Mouse (Mus musculus) urinary bladder, adult 18-20 months (tissue): Measurements from ENCODE around the gene Rp2.
"Not testable (repeated sequence)": the region's sequence is repeated elsewhere in the genome, so short reads cannot be mapped to it uniquely, and the experiment has no call there.

Experiments used
- DNase-seq, 2 experiments: peaks; one replicate each; pipeline ENCODE4 v3.0.0; 2022; ENCODE audit warnings: low spot score in 2 of 2, mixed read lengths in 2 of 2

Rp2 gene

GRCm38 (mm10) chrX:20364391-20365365, at the start of gene Rp2:
Rp2 (plus strand) TSS chrX:20364481.
- DNase-seq: peak; percentile 43 to 70

- DNase-seq: no peak
Measured at GRCm38 (mm10) chrX:20332756-20333155, 31.5 kb upstream of the Rp2 start.

GRCm38 (mm10) chrX:20335722-20336121, 28.6 kb upstream of the Rp2 start:
- DNase-seq: peak in 1 of 2 experiments; percentile 9

- no peak for DNase-seq
Measured at GRCm38 (mm10) chrX:20344980-20345379, 19.3 kb upstream of the Rp2 start.

- no peak for DNase-seq
Measured at GRCm38 (mm10) chrX:20346355-20346754, 17.9 kb upstream of the Rp2 start.

- not testable (repeated sequence) for DNase-seq
Measured at GRCm38 (mm10) chrX:20350241-20350640, 14.0 kb upstream of the Rp2 start.

GRCm38 (mm10) chrX:20355283-20355682, 9.0 kb upstream of the Rp2 start:
- no peak for DNase-seq

- no peak for DNase-seq
Measured at GRCm38 (mm10) chrX:20356309-20356708, 8.0 kb upstream of the Rp2 start.

GRCm38 (mm10) chrX:20366036-20366435, 1.8 kb downstream of the Rp2 start:
- no peak for DNase-seq

GRCm38 (mm10) chrX:20379347-20380014, 15.2 kb downstream of the Rp2 start:
- DNase-seq: no peak

GRCm38 (mm10) chrX:20382260-20382659, 18.0 kb downstream of the Rp2 start:
- DNase-seq: no peak

GRCm38 (mm10) chrX:20387006-20387405, 22.7 kb downstream of the Rp2 start:
- no peak for DNase-seq

GRCm38 (mm10) chrX:20391964-20392363, 27.7 kb downstream of the Rp2 start:
- not testable (repeated sequence) for DNase-seq

- no peak for DNase-seq
Measured at GRCm38 (mm10) chrX:20392942-20393341, 28.7 kb downstream of the Rp2 start.

- DNase-seq: no peak
Measured at GRCm38 (mm10) chrX:20404068-20404467, 39.8 kb downstream of the Rp2 start.

GRCm38 (mm10) chrX:20406909-20407308, 42.6 kb downstream of the Rp2 start:
- no peak for DNase-seq

GRCm38 (mm10) chrX:20407676-20408075, 43.4 kb downstream of the Rp2 start:
- DNase-seq: no peak

GRCm38 (mm10) chrX:20411382-20411781, 47.1 kb downstream of the Rp2 start:
- no peak for DNase-seq

- DNase-seq: no peak
Measured at GRCm38 (mm10) chrX:20412221-20412620, 47.9 kb downstream of the Rp2 start.

GRCm38 (mm10) chrX:20414885-20415622, 50.8 kb downstream of the Rp2 start:
- DNase-seq: no peak

- DNase-seq: no peak
Measured at GRCm38 (mm10) chrX:20418461-20418860, 54.2 kb downstream of the Rp2 start.

GRCm38 (mm10) chrX:20419536-20419935, 55.3 kb downstream of the Rp2 start:
- DNase-seq: no peak
